Mouse (Mus musculus) ES-Bruce4 (cell line): ENCODE results near the gene Fbxo47.

Experiments used
- CTCF ChIP-seq: IDR thresholded peaks from one replicate; pipeline ENCODE4 v1.8.1; 2011; ENCODE audit warnings: low read depth, low read length
- EP300 ChIP-seq: IDR thresholded peaks from 2 replicates; pipeline ENCODE4 v1.6.1; 2011; ENCODE audit warnings: low read depth, low read length; ENCODE audit not compliant: insufficient read depth
- POLR2A ChIP-seq: IDR thresholded peaks from one replicate; pipeline ENCODE4 v1.8.1; 2011; ENCODE audit warnings: low read length; ENCODE audit not compliant: insufficient read depth

DNA sequence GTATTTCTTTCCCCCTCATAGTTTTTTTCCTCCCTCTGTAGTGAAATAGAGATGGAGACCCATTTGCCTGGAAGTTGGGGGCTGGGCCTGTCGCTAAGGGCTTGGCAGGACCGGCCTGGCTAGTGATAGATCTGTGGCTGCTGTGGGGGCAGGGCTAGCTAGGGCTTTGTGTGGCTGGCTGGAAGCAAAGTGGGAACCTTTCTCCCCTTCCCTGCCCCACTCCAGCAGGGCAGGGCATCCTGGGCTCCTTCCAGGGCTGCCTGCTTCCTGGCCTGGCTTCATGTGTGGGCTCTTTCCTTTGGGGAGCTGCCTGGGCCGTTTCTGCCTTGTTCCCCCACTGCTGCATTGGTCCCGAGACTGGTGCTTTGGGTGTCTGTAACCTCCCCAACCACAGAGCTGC lies 65.4 kb downstream of the Fbxo47 start:
- TF ChIP-seq CTCF: no peak
- TF ChIP-seq EP300: no peak
- no peak for TF ChIP-seq POLR2A
